Mouse (Mus musculus): Measurements from ENCODE around the gene Pds5b. TPM values are rescaled to one million over a fixed set of nuclear protein-coding genes. Genes with fewer than 3 reads are reported as not detected.
A peak's percentile ranks its signal among the peaks of the same experiment; 100 is the strongest.
"Not testable (repeated sequence)": the region's sequence is repeated elsewhere in the genome, so short reads cannot be mapped to it uniquely, and the experiment has no call there.

Pds5b gene
- total RNA-seq, 2 experiments from 2014 or later: 20.8 to 23.0 TPM

GRCm38 (mm10) chr5:150665132-150665954, 8.2 kb upstream of the Pds5b start:
- H3K27ac ChIP-seq: peak overlapping the region; percentile 94
- intact Hi-C loops (cut with DNase I): loop anchor here (5.0 to 10.0 kb wide), 2 partner anchors 143 to 221 kb away; partner anchors contain the start of gene Brca2
- H3K4me3 ChIP-seq: peak overlapping the region; percentile 100
- TF ChIP-seq CTCF (IDR thresholded peaks at IDR 0.05): peak; percentile 92
- peak; percentile 94 for DNase-seq

- DNase-seq: not testable (repeated sequence)
- peak within 1 kb of the TSS; percentile 100 for H3K4me3 ChIP-seq
- peak within 1 kb of the TSS; percentile 94 for H3K27ac ChIP-seq
- intact Hi-C loops (cut with DNase I): loop anchor here (5.0 to 10.0 kb wide), 2 partner anchors 144 to 221 kb away; partner anchors contain the start of gene Brca2
Observed at GRCm38 (mm10) chr5:150666133-150666739, 7.3 kb upstream of the Pds5b start, which contains the start of gene N4bp2l2. Gene N4bp2l2, minus strand, starts transcription at chr5:150666183.

GRCm38 (mm10) chr5:150668731-150669130, 4.8 kb upstream of the Pds5b start:
- intact Hi-C loops (cut with DNase I): loop anchor here (5.0 to 10.0 kb wide), 2 partner anchors 146 to 224 kb away; partner anchors contain the start of gene Brca2
- Histone ChIP-seq H3K4me3 (no peak overlapping the region), H3K27ac (no peak overlapping the region)
- DNase-seq: no peak
- no peak for TF ChIP-seq CTCF (IDR thresholded peaks at IDR 0.05)

GRCm38 (mm10) chr5:150672343-150672742, 1.2 kb upstream of the Pds5b start:
- intact Hi-C loops (cut with DNase I): loop anchor here (5.0 to 10.0 kb wide), 3 partner anchors 45 to 695 kb away; no protein-coding TSS in a partner anchor
- Histone ChIP-seq H3K27ac (no peak overlapping the region), H3K4me3 (no peak overlapping the region)
- peak; percentile 18 for DNase-seq
- no peak for TF ChIP-seq CTCF (IDR thresholded peaks at IDR 0.05)

GRCm38 (mm10) chr5:150673880-150674621, 512 bp downstream of the Pds5b start:
- TF ChIP-seq CTCF (IDR thresholded peaks at IDR 0.05): no peak
- Histone ChIP-seq H3K27ac (peak overlapping the region; percentile 94), H3K4me3 (peak overlapping the region; percentile 94)
- intact Hi-C loops (cut with DNase I): loop anchor here (5.0 to 10.0 kb wide), 3 partner anchors 43 to 693 kb away; no protein-coding TSS in a partner anchor
- peak; percentile 56 for DNase-seq

GRCm38 (mm10) chr5:150674866-150675265, 1.3 kb downstream of the Pds5b start:
- H3K27ac ChIP-seq: no peak overlapping the region
- no peak for DNase-seq
- no peak for TF ChIP-seq CTCF (IDR thresholded peaks at IDR 0.05)
- H3K4me3 ChIP-seq: peak overlapping the region; percentile 94
- intact Hi-C loops (cut with DNase I): loop anchor here (5.0 to 10.0 kb wide), 4 partner anchors 42 to 692 kb away; no protein-coding TSS in a partner anchor

GRCm38 (mm10) chr5:150682862-150683261, 9.3 kb downstream of the Pds5b start:
- intact Hi-C loops (cut with DNase I); H3K4me3 ChIP-seq; DNase-seq; H3K27ac ChIP-seq: not testable (repeated sequence)

GRCm38 (mm10) chr5:150690685-150691084, 17.1 kb downstream of the Pds5b start:
- H3K27ac ChIP-seq: no peak overlapping the region
- TF ChIP-seq CTCF (IDR thresholded peaks at IDR 0.05): no peak
- DNase-seq: no peak
- intact Hi-C loops (cut with DNase I): no loop called here
- H3K4me3 ChIP-seq: no peak overlapping the region

GRCm38 (mm10) chr5:150693277-150693676, 19.7 kb downstream of the Pds5b start:
- TF ChIP-seq CTCF (IDR thresholded peaks at IDR 0.05): no peak
- no peak for DNase-seq
- Histone ChIP-seq H3K4me3 (no peak overlapping the region), H3K27ac (no peak overlapping the region)
- intact Hi-C loops (cut with DNase I): no loop called here

- H3K27ac ChIP-seq: no peak overlapping the region
- intact Hi-C loops (cut with DNase I): no loop called here
- DNase-seq: no peak
- peak; percentile 80 for TF ChIP-seq CTCF (IDR thresholded peaks at IDR 0.05)
- H3K4me3 ChIP-seq: no peak overlapping the region
Observed at GRCm38 (mm10) chr5:150702714-150703113, 29.2 kb downstream of the Pds5b start.

- intact Hi-C loops (cut with DNase I); H3K4me3 ChIP-seq; DNase-seq: not testable (repeated sequence)
- H3K27ac ChIP-seq: peak overlapping the region; percentile 43; the same call in 1 of the 2 replicates
Observed at GRCm38 (mm10) chr5:150706651-150707050, 33.1 kb downstream of the Pds5b start.

GRCm38 (mm10) chr5:150707181-150707580, 33.6 kb downstream of the Pds5b start:
- DNase-seq; intact Hi-C loops (cut with DNase I); H3K4me3 ChIP-seq; H3K27ac ChIP-seq: not testable (repeated sequence)

Measured in gastrocnemius, adult 2 months (tissue).